Mouse (Mus musculus): ENCODE data around the gene Brd3os. TPM values are rescaled to one million over a fixed set of nuclear protein-coding genes. Genes with fewer than 3 reads are reported as not detected.

The Brd3os gene
- polyA plus RNA-seq, 1 experiment: 1.5 TPM

DNA sequence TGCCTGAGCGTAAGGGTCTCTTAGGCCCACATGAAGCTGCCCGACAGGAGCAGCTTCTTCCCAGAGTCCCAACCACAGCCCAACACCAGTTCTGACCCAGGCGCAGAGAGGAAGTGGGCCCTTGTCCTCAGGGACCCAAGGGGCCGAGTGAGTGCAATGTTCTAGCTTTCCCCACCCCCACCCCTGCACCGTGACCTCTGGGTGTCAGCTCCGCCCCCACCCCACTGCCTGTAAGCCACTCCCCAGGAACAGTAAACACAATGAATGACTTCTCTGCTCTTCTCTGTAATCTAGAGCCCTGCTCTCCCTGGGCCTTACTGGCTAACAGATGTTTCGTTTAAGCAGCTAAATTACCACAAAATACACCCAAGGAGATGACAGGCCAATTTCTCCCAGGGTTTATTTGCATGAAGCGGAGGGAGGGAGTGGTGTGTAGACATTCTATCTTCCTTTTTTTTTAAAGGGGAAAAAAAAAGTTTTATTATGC, 30.4 kb upstream of the Brd3os start:
- H3K9ac ChIP-seq (ENCODE audit: low read depth, poor library complexity, severe bottlenecking): no peak overlapping the region

DNA sequence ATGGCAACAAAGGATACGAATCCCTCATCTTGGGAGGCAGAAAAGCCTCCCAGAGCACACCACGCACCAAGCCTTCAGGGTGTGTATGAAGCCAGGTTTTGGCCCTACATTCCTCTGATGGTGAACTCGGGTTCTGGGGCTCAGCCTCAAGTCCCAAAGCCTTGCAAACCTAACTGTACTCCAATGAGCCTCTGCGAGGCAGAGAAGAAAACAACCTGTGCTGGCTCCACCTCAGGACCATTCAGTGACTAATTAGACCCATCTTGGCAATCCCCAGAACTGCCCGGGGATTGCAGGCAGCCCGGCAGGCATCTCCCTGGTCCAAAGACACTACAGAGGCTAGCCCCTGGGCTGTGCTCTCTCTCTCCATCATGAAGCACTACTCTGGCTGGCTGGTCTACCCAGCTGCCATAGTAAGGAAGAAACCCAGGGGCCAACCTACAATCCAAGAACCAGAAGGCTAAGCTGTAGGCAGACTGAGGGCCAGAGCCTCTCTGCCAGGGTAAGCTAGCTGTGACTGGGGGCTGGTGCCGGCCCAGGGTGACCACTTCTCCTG, 29.8 kb upstream of the Brd3os start:
- no peak overlapping the region for H3K4me3 ChIP-seq (ENCODE audit: low read depth, low read length)
- no peaks in the 10 kb centered on the region for H3K9me3 ChIP-seq (replicated peaks; ENCODE audit: control insufficient read depth, insufficient read depth, low read length, poor library complexity, severe bottlenecking)
- no peak overlapping the region for H3K9ac ChIP-seq (ENCODE audit: low read depth, poor library complexity, severe bottlenecking)
- H3K27me3 ChIP-seq (ENCODE audit: control insufficient read depth, insufficient read depth, low read length, poor library complexity, severe bottlenecking): no peaks in the 10 kb centered on the region
- TF ChIP-seq EP300 (IDR thresholded peaks at IDR 0.05; ENCODE audit: insufficient read depth, low read depth, low read length): no peak
- TF ChIP-seq CTCF (IDR thresholded peaks at IDR 0.05; ENCODE audit: low read depth, low read length): no peak
- TF ChIP-seq POLR2A (IDR thresholded peaks at IDR 0.05; ENCODE audit: insufficient read depth, low read length): no peak
- no peaks in the 10 kb centered on the region for H3K36me3 ChIP-seq (ENCODE audit: control insufficient read depth, insufficient read depth, low read length, poor library complexity, severe bottlenecking)
- peak overlapping the region; percentile 88 for H3K27ac ChIP-seq (ENCODE audit: insufficient read depth, low read length)
- H3K4me1 ChIP-seq (ENCODE audit: control insufficient read depth, insufficient read depth, low read length): peaks cover 24% of the 10 kb centered on the region

More for the DNA sequence above, 30.4 kb upstream of the Brd3os start:
- Histone ChIP-seq H3K4me1 (ENCODE audit: control insufficient read depth, insufficient read depth, low read length) (peaks cover 24% of the 10 kb centered on the region), H3K27ac (ENCODE audit: insufficient read depth, low read length) (peak overlapping the region; percentile 88), H3K4me3 (ENCODE audit: low read depth, low read length) (peak overlapping the region; percentile 17; the same call in 1 of the 2 replicates), H3K9me3 (replicated peaks; ENCODE audit: control insufficient read depth, insufficient read depth, low read length, poor library complexity, severe bottlenecking) (no peaks in the 10 kb centered on the region), H3K27me3 (ENCODE audit: control insufficient read depth, insufficient read depth, low read length, poor library complexity, severe bottlenecking) (no peaks in the 10 kb centered on the region), H3K36me3 (ENCODE audit: control insufficient read depth, insufficient read depth, low read length, poor library complexity, severe bottlenecking) (no peaks in the 10 kb centered on the region)
- TF ChIP-seq EP300 (IDR thresholded peaks at IDR 0.05; ENCODE audit: insufficient read depth, low read depth, low read length) (peak; percentile 88), CTCF (IDR thresholded peaks at IDR 0.05; ENCODE audit: low read depth, low read length) (no peak)

DNA sequence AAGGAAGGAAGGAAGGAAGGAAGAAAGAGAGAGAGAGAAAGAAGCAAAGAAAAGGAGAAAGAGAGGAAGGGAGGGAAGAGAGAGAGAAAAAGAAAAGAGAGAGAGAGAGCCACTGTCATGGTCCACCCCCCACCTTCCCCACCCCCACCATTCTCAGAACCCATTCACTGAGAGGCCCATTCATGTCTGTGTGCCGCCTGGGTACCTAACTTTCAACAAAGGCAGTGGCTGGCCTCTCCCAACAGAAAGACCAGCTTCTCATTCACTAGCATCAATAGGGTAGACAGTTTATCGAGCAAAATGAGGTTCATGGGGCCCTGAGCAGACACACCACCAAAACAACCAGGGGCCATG, 28.6 kb upstream of the Brd3os start:
- no peak overlapping the region for H3K27ac ChIP-seq (ENCODE audit: insufficient read depth, low read length)
- no peak overlapping the region for H3K9ac ChIP-seq (ENCODE audit: low read depth, poor library complexity, severe bottlenecking)
- no peaks in the 10 kb centered on the region for H3K9me3 ChIP-seq (replicated peaks; ENCODE audit: control insufficient read depth, insufficient read depth, low read length, poor library complexity, severe bottlenecking)
- no peaks in the 10 kb centered on the region for H3K36me3 ChIP-seq (ENCODE audit: control insufficient read depth, insufficient read depth, low read length, poor library complexity, severe bottlenecking)
- H3K4me3 ChIP-seq (ENCODE audit: low read depth, low read length): no peak overlapping the region
- peaks cover 31% of the 10 kb centered on the region for H3K4me1 ChIP-seq (ENCODE audit: control insufficient read depth, insufficient read depth, low read length)
- H3K27me3 ChIP-seq (ENCODE audit: control insufficient read depth, insufficient read depth, low read length, poor library complexity, severe bottlenecking): no peaks in the 10 kb centered on the region
- TF ChIP-seq EP300 (IDR thresholded peaks at IDR 0.05; ENCODE audit: insufficient read depth, low read depth, low read length) (no peak), POLR2A (IDR thresholded peaks at IDR 0.05; ENCODE audit: insufficient read depth, low read length) (no peak), CTCF (IDR thresholded peaks at IDR 0.05; ENCODE audit: low read depth, low read length) (no peak)

DNA sequence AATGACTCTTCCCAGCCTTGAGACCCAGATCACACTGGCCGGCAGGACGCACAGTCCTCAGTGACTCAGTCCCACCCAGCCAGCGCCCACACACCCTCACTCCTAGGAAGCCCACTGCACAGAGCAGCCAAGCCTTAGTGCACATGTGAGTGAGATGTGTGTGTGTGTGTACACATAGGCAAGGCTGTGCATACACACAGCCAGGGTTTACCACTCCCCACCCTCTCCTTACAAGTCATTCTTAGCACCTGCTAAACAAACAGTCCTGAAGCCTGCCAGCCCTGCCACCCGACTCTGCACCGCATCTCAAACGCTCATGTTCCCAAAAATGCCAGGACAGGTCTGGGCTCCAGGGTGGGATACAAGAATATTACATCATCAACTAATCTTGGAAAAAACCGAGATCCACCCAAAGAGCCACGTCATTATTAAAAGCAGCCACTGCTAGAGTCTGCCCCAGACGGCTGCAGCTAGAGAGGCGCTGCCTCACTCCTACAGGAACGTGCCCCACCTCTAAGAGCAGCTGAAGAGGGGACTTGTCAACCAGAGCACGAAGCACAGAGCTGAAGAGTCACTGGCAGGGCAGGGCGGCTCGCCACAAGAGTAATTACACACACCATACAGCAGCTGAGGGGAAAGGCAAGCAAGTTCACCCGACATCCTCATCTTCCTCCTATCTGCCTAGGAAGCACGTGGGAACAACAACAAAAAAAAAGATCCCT, 28.0 kb upstream of the Brd3os start:
- H3K4me1 ChIP-seq (ENCODE audit: control insufficient read depth, insufficient read depth, low read length): peaks cover 37% of the 10 kb centered on the region
- no peaks in the 10 kb centered on the region for H3K36me3 ChIP-seq (ENCODE audit: control insufficient read depth, insufficient read depth, low read length, poor library complexity, severe bottlenecking)
- H3K27ac ChIP-seq (ENCODE audit: insufficient read depth, low read length): no peak overlapping the region
- TF ChIP-seq POLR2A (IDR thresholded peaks at IDR 0.05; ENCODE audit: insufficient read depth, low read length): no peak
- no peak for TF ChIP-seq EP300 (IDR thresholded peaks at IDR 0.05; ENCODE audit: insufficient read depth, low read depth, low read length)
- TF ChIP-seq CTCF (IDR thresholded peaks at IDR 0.05; ENCODE audit: low read depth, low read length): no peak
- no peaks in the 10 kb centered on the region for H3K9me3 ChIP-seq (replicated peaks; ENCODE audit: control insufficient read depth, insufficient read depth, low read length, poor library complexity, severe bottlenecking)
- H3K4me3 ChIP-seq (ENCODE audit: low read depth, low read length): no peak overlapping the region
- no peak overlapping the region for H3K9ac ChIP-seq (ENCODE audit: low read depth, poor library complexity, severe bottlenecking)
- no peaks in the 10 kb centered on the region for H3K27me3 ChIP-seq (ENCODE audit: control insufficient read depth, insufficient read depth, low read length, poor library complexity, severe bottlenecking)

DNA sequence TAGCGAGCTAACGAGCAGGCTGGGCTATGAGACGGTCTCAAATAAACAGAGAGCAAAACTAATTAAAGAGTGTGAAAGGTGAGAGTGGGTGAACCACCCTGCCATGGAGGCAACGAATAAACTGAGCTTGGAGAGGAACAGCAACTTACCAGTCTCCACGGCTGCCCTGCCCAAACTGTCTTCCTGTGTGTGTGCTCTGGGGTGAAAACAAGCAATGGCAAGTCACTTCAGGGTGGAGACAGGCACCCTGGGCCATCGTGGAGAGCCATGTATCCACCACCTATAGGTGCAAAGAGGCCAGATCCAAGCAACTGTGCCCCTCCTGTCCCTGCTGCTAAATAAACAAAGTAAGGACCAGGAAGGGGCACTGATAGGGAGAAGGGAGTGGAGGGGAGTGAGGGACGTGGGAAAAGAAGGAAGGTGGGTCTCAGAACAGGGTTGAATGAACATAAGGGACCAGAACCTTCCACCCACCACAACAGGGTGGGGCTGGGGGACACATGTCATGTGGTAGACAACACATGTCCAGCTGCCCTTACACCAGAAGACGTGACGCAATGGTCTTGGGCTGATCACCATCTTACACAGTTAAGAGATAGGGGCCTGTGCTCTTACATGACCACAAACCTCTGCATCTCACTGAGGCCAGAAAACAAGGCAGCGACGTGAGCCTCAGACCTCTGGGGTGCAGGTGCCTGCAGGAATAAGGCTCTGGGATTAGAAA, 26.9 kb upstream of the Brd3os start:
- H3K27ac ChIP-seq (ENCODE audit: insufficient read depth, low read length): no peak overlapping the region
- no peak overlapping the region for H3K4me3 ChIP-seq (ENCODE audit: low read depth, low read length)
- no peaks in the 10 kb centered on the region for H3K9me3 ChIP-seq (replicated peaks; ENCODE audit: control insufficient read depth, insufficient read depth, low read length, poor library complexity, severe bottlenecking)
- no peak for TF ChIP-seq CTCF (IDR thresholded peaks at IDR 0.05; ENCODE audit: low read depth, low read length)
- TF ChIP-seq POLR2A (IDR thresholded peaks at IDR 0.05; ENCODE audit: insufficient read depth, low read length): no peak
- no peak for TF ChIP-seq EP300 (IDR thresholded peaks at IDR 0.05; ENCODE audit: insufficient read depth, low read depth, low read length)
- H3K36me3 ChIP-seq (ENCODE audit: control insufficient read depth, insufficient read depth, low read length, poor library complexity, severe bottlenecking): no peaks in the 10 kb centered on the region
- H3K4me1 ChIP-seq (ENCODE audit: control insufficient read depth, insufficient read depth, low read length): peaks cover 37% of the 10 kb centered on the region
- no peak overlapping the region for H3K9ac ChIP-seq (ENCODE audit: low read depth, poor library complexity, severe bottlenecking)
- H3K27me3 ChIP-seq (ENCODE audit: control insufficient read depth, insufficient read depth, low read length, poor library complexity, severe bottlenecking): no peaks in the 10 kb centered on the region
